Mouse (Mus musculus) kidney, adult 9 months (tissue): ENCODE results near the gene Ppp1r26.

Source experiments
- DNase-seq: peaks from one replicate; pipeline ENCODE4 v3.0.0; 2022

Gene Ppp1r26

DNA sequence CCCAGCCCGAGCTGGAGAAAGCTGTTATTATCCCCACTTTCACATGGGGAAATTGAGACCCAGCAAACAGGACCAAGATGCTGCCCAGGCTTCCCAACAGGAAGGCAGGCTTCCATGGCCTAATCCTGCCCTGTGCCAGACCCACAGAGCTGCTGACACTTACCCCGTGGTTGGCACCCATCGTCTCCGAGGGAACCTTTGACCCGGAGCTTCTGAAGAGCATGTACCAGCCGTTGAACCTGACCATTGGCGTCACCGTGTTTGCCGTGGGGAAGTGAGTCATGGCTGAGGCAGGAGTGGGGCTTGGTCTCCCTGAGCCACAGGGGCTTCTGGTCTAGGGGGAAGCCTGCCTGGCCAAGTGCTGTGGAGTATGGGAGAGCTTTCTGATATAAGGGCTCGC is 56.4 kb downstream of the Ppp1r26 start:
- DNase-seq, result peak; percentile 53

DNA sequence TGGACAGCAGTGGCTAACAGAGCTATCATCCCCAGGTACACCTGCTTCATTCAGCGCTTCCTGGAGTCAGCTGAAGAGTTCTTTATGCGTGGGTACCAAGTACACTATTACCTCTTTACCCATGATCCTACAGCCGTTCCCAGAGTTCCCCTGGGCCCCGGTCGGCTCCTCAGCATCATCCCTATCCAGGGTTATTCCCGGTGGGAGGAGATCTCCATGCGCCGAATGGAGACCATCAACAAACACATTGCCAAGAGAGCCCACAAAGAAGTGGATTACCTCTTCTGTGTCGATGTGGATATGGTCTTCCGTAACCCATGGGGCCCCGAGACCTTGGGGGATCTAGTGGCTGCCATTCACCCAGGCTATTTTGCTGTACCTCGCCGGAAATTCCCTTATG is 58.1 kb downstream of the Ppp1r26 start:
- no peak for DNase-seq
